Mouse (Mus musculus): Measurements from ENCODE around the gene Abcb9.

Abcb9 gene

DNA sequence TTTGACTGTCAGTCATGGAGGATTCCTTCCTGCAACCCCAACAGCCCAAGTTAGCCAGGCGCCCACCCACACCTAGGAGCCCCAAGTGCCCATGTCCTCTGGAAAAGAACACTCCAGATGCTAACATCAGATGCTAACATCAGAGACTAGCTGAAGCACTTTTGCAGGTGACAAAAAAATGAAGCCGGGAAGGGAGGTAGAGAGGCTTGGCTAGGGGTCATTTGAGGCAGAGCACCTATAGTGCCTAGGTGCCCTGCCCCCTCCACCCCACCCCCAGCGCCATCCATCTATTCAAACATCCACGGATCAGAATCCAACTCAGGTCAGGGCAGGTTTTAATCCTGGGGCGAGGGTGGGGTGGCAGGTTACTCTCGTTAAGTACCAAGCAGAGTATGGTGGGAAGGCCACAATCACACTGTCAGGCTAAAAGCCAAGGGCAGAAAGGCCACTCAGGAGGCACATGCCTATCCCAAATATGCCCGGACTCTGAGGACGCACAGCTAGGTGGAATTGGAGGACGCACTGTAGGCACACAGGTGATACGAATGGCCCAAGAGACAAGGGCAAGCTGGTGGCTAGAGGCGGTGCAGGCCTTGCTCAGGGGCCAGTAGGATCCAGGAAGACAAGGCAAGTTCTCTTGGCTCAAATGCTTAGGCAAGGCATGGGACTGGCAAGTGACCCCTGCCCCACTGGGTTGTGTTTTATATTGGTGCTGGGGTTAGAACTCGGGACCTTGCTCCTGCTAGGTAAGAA is 1.6 kb downstream of the Abcb9 start:
- peak; percentile 7; the same call in 1 of the 2 replicates for ATAC-seq (ENCODE audit: low TSS enrichment)

DNA sequence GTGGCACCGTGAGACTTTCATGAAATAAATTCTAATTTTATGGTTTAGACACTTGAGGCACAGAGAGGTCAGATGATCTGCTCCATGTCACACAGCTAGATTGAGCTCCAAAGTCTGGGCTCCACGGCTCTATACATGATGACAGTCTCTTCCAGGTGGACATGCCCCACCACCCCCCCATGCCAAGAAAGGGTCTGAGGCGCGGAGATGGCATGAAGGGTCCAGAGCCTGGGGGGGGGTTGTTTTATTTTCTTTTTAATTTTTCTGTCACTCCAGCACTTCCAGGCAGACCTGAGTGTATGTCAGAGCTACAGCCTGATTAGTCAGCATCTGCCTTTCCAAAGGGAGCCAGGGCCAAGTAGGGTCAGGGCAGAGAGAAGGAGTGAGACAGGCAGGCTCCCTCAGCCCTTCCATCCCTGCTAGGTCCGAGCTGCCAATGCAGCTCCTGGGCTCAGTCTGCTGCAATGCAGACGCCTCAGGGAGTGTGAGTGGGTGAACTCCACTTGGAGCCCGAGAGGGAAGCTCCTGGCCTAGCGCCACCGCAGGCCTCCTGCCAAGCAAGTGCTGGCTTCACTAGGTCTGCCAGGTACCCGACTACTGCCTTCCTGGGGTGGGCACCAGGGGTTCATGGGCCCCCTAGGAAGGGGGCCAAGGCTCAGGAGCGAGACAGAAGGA is 2.3 kb downstream of the Abcb9 start:
- ATAC-seq (ENCODE audit: low TSS enrichment) = peak; percentile 53

DNA sequence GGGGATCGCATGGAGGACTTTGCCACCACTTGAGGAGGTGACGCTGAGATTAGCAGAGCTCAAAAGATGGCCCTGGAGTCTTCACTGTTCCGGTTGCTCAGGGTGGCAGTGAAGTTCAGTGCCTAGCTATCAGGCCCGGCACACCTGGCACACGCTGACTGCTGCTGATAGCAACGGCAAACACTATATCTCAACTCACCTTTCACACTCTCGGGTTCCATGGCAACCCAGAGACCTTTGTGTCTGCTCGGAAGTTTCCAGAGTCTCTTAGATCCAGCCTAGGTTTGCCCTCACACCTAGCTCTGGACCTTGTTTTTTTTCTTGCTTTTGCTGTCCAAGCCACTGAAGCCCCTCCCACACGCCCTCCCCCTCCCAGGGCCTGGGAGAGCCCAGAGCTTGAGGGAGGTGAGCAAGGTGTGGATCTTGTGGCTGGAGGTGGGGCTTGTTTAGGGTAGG is 3.6 kb downstream of the Abcb9 start:
- no peak for ATAC-seq (ENCODE audit: low TSS enrichment)

DNA sequence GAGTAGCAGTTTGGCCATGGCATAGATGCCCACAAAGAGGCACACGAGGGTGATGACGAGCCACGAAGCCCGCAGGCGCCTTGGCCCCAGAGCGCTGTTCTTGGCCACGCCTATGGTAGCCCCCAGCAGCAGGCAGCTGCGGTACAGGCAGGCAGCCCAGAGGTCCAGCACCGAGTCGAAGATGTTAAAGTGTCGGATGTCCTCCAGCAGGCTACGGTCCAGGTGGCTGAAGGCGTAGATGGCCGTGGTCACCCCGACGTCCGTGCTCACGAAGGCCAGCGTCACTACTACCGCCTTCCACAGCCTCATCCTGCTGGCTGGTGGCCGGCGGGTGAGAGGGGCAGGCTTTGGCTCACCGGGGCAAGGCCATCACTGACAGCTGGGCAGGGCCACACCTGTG is 5.7 kb downstream of the Abcb9 start:
- ATAC-seq (ENCODE audit: low TSS enrichment) = no peak

DNA sequence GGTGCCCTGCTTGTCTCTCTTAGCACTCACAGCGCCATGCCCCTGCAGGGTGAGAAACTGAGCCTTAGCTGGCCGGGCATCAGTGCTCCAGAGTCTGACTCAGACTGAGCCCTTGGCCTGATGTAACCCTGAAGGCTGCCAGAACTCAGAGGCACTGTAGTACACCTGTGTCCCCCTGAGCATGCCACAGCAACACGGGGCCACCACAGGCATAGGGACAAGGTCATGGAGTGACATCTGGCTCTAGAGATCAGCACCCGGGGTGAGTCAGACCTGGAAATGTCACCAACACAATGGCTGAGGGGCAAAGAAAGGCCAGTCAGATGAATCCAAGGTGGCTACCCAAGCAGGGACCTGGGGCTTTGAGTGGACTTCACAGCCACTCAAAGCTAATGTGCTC is 8.7 kb downstream of the Abcb9 start:
- no peak for ATAC-seq (ENCODE audit: low TSS enrichment)

DNA sequence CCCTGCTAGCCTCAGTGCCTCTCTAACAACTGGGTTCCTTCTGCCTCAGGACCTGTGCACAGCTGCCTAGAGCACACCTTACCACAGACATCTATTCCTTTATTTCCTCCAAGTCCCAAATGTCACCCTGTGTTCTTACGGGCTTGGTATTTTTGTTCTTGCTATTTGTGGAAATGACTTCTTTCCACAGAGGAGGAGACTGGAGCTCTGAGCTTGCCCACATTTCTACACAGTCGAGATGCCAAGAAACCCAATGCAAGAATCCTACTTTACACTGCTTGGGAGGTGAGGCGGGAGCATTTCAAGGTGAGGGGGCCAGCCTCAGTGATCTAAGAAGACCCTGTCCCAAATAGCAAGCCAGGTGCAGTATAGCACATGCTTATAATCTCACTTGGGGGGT is 10.1 kb downstream of the Abcb9 start:
- peak; percentile 72 for ATAC-seq (ENCODE audit: low TSS enrichment)

DNA sequence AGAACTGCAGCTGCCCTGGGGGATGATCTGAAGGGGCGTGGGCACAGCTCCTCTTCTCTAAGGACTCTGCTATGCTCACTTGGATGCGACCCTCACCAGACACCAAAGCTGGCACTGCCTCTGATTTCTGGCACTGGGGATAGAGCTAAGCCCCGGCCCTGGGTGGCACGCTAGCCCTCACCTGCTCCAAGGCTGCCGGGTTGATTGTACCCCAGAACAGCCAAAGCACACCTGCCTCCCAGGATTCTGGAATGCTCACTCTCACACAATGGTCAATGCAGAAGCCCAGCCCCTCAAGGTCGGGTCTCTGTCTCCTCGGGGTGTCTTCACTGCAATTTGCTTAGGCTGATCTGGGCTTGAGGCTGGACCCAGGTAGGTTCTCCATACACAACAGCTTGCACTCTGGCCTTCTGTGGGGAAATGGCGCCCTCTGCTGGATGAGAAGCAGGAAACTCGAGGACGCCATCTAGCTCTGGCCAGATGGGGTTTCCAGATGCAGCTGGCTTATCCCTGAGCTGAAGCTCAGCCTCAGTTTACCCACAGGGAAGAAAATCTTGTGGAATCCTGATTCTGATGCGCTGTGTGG is 10.9 kb downstream of the Abcb9 start:
- peak; percentile 53 for ATAC-seq (ENCODE audit: low TSS enrichment)

DNA sequence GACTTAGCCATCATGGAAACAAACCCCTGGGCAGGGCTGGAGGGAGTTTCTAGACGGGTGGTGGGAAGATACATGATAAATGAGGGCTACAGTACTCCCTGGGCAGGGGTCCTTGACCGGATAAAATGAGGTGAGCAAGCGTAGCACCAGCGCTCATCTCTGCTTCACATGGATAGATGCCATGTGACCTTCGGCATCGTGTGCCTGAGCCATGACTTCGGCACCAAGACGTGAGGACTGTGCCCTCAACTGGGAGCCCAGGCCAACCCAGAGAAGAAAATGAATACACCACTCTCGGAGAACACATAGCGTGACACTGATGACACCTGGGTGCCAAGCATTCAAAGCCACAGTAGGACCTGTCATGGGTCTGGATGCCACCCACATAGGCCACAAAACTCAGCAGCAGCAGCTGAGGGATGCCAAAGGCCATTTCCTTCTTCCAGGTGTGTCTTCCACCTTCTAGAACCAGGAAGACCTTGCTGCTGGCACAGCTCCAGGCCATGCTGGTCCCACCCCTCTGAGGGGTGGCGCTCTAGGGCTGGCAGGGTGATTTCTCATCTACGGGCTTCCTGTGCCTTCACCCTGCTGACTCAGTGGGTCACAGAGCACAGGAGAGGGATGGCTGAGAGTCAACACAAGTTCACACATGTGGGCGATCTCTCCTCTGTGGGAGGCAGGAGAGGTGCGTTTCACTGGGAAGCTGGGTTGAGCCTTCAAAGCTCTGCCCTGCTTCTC is 11.6 kb downstream of the Abcb9 start:
- no peak for ATAC-seq (ENCODE audit: low TSS enrichment)

DNA sequence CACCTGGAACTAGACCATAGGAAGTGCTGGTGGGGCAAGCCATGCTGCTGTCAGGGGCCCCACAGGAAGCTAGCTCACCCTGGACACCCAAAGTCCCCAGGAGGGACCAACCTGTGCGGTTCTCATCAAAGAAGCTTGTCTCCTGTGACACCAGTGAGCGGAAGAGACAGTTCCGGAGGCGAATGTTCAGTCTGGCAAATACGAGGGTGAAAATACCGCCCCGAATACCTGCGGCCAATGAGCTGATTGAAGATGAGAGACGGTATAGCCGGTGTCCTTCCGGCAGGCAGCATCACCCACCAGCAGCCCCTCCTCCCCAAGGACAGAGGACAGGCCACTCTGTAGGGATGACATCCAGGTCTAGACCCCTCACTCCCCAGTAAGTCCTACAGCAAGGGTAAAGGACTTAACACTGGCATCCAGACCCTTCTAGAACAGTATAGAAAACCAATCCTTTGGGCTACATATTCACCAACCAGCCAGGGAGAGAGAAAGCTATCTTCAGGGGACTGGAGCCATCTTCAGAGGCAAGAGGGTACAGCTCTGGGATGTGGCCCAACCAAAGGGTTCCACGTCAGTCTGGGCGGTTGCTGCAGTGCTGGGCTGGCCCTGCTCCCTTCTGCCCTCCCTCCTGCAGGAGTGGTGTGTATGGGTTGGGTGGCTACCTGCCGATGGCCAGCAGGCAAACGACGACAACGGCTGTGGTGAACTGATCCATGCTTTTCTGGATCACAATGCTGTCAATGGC is 12.5 kb downstream of the Abcb9 start:
- no peak for ATAC-seq (ENCODE audit: low TSS enrichment)

DNA sequence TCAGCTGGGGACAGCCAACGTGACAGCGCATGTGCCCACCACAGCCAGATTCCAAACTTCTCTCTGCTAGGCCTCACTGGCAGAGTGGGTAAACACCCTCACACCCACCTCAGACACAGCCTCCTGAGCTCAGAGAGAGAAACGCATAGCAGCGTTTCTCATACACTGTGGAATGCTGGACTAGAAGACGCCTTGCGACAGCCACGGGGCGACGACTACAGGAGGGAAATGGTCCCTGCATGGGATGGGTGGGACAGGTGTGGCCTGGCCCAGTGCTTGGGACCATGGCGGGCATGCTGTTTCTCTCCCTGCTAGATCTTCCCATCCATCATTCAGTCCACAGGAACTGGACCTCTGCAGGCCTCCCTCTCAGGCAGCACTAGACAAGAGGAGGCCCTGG is 13.2 kb downstream of the Abcb9 start:
- no peak for ATAC-seq (ENCODE audit: low TSS enrichment)

DNA sequence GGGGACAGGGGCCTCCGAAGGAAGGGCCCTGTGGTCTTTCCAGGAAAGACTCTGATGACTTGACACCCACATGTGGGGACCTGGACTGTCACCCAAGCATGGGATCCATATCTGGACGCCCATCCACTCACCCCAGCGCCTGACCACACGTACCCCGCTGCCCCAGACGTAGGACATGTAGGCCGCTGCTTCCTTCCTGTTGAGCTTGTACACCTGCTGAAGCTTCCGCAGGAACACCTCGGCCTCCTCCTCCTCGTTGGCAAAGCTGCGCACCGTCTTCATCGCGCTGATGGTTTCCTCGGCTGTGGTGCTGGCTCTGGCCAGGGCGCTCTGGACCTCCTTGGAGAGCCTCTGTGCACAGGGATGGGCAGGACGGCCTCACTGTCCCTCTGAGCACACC is 15.7 kb downstream of the Abcb9 start:
- ATAC-seq (ENCODE audit: low TSS enrichment) = no peak

DNA sequence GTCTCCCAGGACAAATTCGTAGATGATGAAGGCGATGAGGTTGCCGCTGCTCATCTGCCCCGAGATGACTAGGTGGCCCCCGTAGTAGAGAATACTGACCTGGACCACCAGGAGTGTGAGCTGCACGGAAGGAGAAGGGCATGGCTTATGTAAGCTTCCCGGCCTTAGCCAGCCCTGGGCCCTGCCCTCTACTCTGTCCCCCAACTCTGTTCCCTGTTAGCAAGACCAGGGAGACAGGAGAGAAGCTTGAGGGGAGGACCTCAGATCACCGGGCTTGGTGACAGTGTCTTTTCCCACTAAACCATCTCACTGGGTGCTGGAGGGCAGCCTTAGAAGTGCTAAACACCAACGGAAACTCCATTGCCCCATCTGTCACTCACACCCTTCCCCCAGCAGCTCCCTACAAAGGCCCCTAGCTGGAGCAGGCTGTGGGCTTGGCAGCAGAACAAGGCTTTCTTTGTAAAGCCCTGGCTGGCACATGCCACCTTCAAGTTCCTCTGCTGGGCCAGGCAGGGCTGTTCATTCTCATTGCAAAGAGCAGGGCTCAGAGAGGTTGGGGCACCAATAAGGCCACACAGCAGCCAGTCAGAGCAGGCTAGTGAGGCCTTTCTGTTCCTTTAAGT is 16.7 kb downstream of the Abcb9 start:
- peak; percentile 64 for ATAC-seq (ENCODE audit: low TSS enrichment)

DNA sequence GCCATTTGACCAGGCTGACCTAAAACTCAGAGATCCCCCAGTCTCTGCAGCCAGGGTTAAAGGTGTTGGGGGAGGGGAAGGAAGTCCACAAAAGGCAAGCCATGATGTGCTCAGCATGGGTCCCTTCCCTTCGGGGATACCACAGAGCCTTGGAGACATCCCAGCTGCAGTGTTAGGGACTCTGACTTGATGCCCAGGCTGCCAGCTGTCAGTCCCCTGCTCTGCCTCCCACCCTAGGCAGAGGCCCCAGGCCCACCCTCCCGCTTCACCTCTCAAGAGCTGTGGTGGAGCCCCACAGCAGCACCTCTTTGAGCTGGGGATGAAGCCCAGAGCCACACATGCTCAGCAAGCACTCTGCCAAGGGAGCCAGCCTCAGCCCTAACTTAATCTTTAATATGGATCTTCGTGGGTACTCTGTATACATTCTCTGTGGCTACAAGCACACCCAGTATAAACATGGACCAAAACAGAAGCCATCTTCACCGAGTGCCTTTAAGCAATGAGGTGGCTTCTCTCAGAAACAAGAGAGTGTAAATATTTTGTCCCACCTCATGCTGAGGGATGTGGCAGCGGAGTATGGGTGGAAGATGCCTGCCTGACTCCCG is 17.6 kb downstream of the Abcb9 start:
- no peak for ATAC-seq (ENCODE audit: low TSS enrichment)

DNA sequence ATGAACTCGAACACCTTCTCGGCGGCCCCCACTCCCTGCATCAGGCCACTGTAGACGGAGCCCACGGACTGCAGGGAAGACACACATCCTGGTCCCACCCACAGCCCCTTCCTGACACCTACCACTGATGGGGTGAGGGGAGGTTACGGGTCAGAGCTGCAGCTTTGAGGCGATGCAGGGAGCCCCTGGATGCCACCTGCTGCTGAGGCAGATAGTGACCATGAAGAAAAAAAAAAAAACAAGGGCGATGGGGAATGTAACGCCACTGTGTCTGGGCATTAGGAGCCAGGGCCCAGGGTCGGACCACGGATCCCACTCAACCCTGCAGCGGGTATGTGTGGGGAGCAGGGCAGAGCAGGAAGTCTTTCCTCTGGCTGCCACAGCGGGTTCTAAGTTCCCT is 18.4 kb downstream of the Abcb9 start:
- ATAC-seq (ENCODE audit: low TSS enrichment) = no peak

DNA sequence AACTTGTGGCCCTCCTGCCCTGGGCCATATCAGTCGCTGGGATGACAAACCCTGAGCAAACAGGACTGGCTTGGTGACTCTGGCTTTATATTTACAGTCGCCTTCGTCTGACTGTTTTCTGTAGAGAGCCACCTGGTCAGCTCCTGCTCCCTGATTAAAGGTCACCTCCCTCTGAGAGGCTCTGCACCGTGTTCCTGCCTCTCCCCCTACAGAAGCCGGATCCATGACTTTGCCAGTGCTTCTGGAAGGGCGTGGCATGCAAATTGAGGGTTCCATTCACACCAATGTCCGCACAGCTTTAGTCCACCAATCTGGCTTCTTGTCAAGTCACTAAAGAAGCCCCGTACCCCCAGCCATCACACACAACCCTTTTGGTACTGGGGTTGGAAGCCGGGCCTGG is 19.0 kb downstream of the Abcb9 start:
- ATAC-seq (ENCODE audit: low TSS enrichment) = no peak

DNA sequence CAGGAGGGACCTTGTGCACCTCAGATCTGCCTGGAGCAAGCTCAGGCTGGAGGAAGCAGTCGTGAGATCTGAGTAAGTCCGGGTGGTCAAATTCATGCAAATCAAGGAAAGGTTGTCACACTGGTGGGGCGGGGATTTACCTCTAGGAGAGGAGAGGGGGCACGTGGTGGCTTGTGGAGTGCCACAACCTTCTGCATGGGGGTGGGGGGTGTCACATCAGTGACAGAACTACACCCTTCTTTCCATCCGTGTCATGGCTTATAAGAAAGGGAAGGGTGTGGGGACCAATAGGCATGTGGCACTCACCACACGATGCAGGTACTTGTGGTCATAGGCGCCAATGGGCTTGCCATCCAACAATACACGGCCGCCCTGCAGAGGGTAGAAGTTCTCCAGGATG is 19.9 kb downstream of the Abcb9 start:
- no peak for ATAC-seq (ENCODE audit: low TSS enrichment)

DNA sequence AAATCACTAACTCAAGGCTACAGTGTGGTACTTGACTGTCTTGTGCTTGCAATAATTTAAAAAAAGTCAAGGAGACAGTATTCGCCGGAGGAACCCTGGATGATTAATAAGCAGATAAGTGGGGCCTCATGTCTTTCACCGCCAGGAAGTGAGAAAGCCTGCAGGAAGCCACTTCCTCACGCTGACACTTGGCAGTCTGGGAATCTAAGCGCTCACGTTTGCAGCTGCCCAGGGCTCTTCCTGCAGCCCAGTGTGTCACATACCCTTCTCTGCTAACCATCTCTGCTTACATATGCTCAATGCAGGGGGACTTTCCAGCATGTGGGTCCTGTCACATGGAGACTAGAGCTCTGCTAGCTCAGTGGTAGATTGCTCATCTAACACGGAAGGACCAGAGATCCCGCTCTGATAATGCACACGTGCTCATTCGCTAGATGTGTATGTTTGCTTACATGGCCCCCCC is 20.7 kb downstream of the Abcb9 start:
- no peak for ATAC-seq (ENCODE audit: low TSS enrichment)

DNA sequence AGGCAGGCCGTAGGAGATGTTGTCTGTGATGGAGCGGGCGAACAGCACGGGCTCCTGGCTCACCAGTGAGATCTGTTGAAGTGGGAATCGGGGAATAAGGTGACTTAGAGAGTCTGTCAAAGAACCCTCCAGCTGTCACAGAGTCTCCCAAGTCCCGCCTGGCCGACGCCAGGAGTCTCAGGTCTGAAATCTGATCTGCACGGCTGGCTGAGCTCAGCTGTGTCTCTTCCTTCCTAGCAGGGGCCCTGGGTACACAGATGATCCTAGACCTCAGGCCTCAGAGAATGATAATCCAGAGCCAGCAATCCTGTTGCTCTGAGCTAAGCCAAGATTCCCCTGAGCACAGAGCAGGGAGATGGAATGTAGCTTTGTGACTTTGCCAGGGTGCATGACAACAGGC is 21.9 kb downstream of the Abcb9 start:
- ATAC-seq (ENCODE audit: low TSS enrichment) = no peak

DNA sequence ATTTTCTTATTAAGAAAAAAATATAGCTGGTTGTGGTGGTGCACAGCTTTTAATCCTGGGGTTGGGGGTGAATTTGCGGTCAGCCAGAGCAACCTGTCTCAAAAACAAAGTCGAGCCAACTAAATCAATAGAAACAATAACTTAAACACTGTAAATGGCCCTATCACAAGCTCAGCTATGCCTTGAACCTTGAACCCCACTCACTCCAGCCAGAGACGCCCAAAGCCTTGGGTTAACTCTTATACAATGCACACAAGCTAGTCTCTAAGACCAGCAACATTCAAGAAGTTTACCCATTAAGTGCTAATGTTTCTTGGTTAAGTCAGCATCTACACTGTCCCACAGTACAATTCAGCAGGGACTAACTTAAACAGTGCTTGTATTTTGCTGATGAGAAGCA is 25.9 kb downstream of the Abcb9 start:
- ATAC-seq (ENCODE audit: low TSS enrichment) = no peak

DNA sequence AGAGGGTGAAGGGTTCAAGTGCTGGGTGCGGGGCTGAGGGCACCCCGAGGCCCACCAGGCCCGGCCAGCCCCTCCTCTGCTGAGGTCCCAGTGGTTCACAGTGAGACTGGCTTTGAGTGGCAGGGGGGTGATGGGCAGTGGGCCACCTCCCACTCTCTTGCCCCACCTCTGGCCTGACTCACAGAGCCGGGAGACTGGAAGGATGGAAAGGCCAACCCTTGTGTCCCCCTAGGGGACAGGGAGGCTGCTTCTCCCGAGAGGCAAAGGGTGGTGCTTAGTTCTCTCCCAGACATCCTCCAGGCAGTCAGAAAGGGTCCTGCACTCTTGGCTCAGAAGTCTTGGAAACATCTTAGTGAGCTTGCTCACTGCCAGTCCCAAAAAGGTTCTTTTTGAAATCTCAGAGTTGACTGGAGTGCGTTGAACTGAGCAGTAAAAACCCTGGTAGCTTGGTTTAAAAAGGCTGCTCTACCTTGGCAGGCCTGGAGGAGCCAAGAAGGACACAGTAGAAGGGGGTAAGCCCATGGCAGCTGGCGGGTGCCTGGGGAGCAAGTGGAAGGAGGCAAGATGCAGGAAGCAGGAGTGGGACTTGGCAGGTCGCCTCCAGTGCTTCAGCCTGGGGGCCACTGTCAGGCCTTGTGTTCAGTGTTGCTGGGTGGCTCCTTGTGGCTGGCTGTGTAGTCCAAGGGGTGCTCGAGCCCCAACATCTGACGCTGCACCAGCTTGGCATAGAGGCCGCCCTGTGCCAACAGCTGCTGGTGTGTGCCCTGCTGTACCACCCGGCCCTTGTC is 33.4 kb downstream of the Abcb9 start:
- no peak for ATAC-seq (ENCODE audit: low TSS enrichment)
